Mouse (Mus musculus) spleen, adult 2 months (tissue): ENCODE results near the gene Klf7. TPM values are rescaled to one million over a fixed set of nuclear protein-coding genes. Genes with fewer than 3 reads are reported as not detected.

Experiments used
- DNase-seq, 2 experiments: peaks; one replicate each; pipeline versions ENCODE4 v3.0.0 to v3.0.0-alpha.2; 2012 to 2021; ENCODE audit warnings: low spot score in 2 of 2, low read depth in 1 of 2
- H3K27ac ChIP-seq: fragments of 200-500 bp; 2 replicates; pipeline ENCODE4 v1.5.1; 2012; ENCODE audit warnings: low read length, inconsistent platforms; ENCODE audit not compliant: insufficient read depth
- H3K27me3 ChIP-seq: fragments of 200-500 bp; 2 replicates; pipeline ENCODE4 v1.6.1; 2012; ENCODE audit warnings: mild to moderate bottlenecking, moderate library complexity, low read length, inconsistent platforms; ENCODE audit not compliant: control insufficient read depth, insufficient read depth
- H3K36me3 ChIP-seq: fragments of 200-500 bp; 2 replicates; pipeline ENCODE4 v1.6.1; 2012; ENCODE audit warnings: mild to moderate bottlenecking, low read length, inconsistent platforms; ENCODE audit not compliant: control insufficient read depth, insufficient read depth
- H3K4me1 ChIP-seq: fragments of 200-500 bp; 2 replicates; pipeline ENCODE4 v1.6.1; 2011; ENCODE audit warnings: inconsistent platforms; ENCODE audit not compliant: control insufficient read depth, insufficient read depth, insufficient read length
- H3K4me3 ChIP-seq: fragments of 200-500 bp; 2 replicates; pipeline ENCODE4 v1.5.1; 2011; ENCODE audit warnings: mild to moderate bottlenecking, inconsistent platforms; ENCODE audit not compliant: insufficient read depth, insufficient read length; ENCODE audit errors: extremely low read depth
- CTCF ChIP-seq: fragments of 200-500 bp; IDR thresholded peaks from 2 replicates; pipeline ENCODE4 v1.5.1; 2011; ENCODE audit warnings: mild to moderate bottlenecking, inconsistent platforms; ENCODE audit not compliant: insufficient read depth, insufficient read length, insufficient replicate concordance; ENCODE audit errors: extremely low read depth
- POLR2A ChIP-seq: fragments of 200-500 bp; IDR thresholded peaks from 2 replicates; pipeline ENCODE4 v1.6.1; 2011; ENCODE audit warnings: low read depth, low read length, inconsistent platforms
- WGBS: fragments of 180-500 bp; shearing (Covaris S2); methylation state at CpG from one replicate; pipeline ENCODE4 v1.1.7; 2018; 5-methylcytosine and 5-hydroxymethylcytosine counted together
- polyA plus RNA-seq: library from polyadenylated mRNA; depleted of rRNA; stranded (reverse); fragments of >200 nt; gene quantifications from 2 replicates; pipeline ENCODE4 v1.2.3, GENCODE M21; 2012

Klf7 gene
- polyA plus RNA-seq, 1 experiment: 11.5 TPM

GRCm38 (mm10) chr1:63990416-63990815, 131.7 kb downstream of the Klf7 start:
- WGBS: 89% methylated on average over 6 of the region's 6 CpGs
- Histone ChIP-seq H3K27me3 (no peaks in the 10 kb centered on the region), H3K36me3 (no peaks in the 10 kb centered on the region), H3K27ac (no peak overlapping the region), H3K4me3 (no peak overlapping the region), H3K4me1 (no peaks in the 10 kb centered on the region)
- no peak for DNase-seq
- no peak for TF ChIP-seq POLR2A
- no peak for TF ChIP-seq CTCF

GRCm38 (mm10) chr1:63980733-63981132, 141.3 kb downstream of the Klf7 start:
- TF ChIP-seq POLR2A (no peak), CTCF (no peak)
- Histone ChIP-seq H3K4me1 (no peaks in the 10 kb centered on the region), H3K27me3 (no peaks in the 10 kb centered on the region), H3K4me3 (no peak overlapping the region), H3K27ac (no peak overlapping the region), H3K36me3 (no peaks in the 10 kb centered on the region)
- WGBS: 62% methylated on average over 2 of the region's 2 CpGs
- no peak for DNase-seq
